Mouse (Mus musculus) brain, adult 2 months (tissue): ENCODE data around the gene Ankrd44.

Source experiments
- DNase-seq: peaks from one replicate; pipeline ENCODE4 v3.0.0; 2011; ENCODE audit warnings: low read depth, low spot score

The Ankrd44 gene

DNA sequence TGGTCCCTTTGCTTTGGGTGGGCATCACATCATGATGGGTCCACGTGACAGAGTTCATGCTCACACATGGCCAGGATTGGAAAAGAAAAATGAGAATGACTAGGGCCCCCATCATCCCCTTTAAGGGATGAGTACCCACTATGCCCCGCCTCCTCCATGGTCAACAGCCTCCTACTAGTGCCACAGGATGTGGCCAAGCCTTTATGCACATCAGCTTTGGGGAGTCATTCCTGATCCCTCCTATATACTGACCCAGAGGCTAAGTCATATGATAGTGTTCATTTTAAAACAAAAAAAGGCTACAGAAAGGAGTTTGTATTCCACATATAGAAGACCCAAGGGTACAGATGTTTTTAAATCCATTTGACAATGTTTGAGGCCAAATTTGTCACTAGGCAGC, 287.1 kb downstream of the Ankrd44 start:
- DNase-seq = no peak

DNA sequence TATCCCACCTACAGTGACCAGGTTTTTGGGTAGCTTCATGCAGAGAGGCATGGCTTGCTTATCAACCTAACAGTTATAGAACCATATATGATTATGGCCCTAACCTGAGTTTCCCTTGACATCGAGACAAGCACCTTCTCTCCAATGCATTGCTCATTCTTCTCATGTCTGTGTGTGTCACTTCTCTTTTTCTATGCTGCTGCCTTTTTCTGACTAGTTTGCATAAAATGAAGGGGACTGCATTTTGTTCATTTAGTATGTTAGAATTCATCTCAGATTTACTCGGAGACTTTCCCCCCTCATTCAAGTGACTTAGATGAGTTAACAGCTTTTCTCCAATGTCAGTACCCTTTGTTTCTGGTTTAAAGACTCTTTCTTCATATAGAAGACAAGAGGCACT, 288.8 kb downstream of the Ankrd44 start:
- DNase-seq = no peak

DNA sequence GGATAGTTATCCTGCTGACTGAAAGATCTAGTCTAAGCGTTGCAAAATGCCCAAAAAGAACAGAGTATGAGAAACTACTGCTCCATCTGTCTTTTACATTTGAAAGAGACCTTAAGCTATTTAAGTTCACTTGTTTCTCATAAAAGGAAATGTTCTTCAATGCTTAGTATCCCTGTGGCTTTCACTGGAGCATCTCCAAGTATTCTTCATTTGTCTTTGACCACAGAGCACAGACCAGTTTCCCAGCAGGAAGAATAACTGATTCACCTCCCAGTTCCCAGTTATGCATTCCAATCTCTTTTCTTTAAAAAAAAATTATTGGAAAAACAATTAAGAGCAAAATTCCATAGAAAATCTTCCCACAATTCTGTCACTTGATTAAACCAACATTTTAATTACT, 297.1 kb downstream of the Ankrd44 start:
- no peak for DNase-seq

DNA sequence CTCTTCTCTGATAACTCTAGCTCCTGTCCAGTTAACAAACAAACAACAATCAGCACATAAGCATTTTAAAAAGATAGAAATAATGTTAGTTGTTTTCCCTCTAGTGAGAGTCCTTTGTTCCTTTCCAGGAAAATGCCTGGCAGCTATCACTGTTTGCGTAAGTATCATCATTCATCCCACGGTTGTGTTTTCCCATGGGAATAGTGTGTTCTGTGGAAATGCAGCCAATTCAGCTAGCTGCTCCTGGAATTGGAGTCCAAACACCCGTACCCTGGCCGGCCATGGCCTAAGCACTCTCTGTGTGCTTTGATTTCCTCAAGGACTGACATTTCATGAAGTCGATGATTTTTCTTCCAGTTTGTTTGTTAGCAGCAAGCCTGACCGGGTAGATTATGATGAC, 311.2 kb downstream of the Ankrd44 start:
- peak; percentile 11 for DNase-seq

DNA sequence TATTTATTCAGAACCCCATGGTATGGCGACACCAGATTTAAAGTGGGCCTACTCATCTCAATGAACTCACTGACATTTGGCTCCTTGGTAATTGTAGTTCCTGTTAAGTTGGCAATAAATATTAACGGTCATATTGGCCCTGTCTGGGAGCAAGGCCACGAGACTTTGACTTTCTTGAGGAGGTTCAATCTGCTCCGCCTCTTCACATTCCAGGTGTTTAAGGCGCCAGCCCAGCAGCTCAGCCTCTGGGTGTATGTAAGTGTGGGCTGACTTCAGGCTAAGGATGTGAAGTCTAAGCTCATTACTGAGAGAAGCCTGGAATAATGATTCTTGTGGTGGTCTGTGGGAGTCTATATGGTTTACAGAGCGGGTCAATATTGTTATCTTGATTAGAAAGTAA, 313.8 kb downstream of the Ankrd44 start:
- no peak for DNase-seq

DNA sequence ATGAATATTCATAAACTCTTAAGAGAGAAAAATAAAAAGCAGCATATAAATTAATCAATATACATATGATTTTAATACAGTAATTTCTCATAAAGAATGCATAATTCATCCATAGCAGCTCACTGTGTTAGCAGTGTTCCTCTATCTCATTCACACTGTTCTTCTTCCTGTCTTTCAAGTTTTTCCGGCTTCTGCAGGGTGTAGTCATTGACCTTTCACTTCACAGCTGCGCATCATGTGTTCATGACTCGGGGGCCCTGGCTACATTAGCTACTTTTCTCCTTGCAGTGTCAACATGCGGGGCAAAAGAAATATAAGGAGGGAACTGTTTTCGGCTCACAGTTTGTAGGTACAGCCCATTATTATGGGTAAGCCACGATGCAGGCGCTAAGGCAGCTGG, 314.3 kb downstream of the Ankrd44 start:
- no peak for DNase-seq

DNA sequence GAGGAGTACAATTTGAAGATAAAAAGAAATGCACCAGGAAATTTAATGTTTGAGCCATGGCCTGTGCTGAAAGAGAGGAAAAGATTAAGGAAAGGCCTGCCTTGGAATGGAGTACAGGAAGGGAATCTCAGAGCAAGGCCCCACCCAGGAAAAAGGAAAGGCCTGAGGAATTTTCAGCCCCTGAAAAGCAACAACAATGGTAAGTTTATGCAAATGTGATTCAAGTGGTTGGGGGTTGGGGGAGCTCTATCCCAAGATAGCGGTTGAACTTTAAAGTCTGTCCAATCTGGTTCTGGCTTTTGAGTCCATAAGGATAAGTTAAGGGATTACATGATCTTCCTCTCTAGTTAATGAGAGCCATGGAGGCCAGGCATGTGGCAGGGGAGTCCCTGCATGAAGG, 319.3 kb downstream of the Ankrd44 start:
- no peak for DNase-seq

DNA sequence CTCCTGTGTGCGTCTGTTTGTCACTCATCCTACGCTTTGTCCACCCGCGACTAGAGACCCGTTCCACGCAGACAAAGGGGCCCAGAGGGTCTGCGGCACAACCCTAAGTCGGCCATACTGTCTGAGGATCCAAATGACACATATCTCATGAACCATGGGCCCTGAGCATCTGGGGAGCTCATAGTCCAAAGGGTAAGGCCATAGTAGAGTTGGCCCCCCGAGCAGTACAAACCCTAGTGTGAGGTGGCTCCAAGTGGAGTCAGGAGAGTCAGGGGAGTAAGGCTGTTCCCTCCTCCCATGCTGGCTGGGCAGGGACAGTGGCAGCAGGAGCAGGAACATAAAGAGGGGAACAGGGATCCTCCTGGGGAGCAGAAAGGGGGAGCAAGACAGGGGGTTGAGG, 324.5 kb downstream of the Ankrd44 start:
- DNase-seq = no peak

DNA sequence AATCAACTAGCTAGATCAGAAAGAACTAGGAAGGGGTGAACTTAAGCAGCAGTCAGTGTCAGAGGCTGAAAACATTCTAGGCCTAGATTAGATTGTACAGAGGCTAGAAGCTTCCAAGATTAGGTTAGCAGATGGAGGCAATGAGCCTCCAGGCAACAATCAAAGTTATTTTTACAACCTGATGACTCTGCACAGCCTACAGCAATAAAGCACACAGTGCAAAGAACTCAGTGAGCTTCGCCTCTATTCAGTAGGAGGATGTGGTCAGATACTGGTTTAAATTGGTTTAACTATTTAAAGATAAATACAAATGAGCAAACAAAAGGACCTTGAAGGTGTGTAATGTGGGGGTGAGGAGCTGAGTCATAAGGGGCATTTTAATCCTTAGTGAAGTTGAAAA, 325.9 kb downstream of the Ankrd44 start:
- peak; percentile 57 for DNase-seq

DNA sequence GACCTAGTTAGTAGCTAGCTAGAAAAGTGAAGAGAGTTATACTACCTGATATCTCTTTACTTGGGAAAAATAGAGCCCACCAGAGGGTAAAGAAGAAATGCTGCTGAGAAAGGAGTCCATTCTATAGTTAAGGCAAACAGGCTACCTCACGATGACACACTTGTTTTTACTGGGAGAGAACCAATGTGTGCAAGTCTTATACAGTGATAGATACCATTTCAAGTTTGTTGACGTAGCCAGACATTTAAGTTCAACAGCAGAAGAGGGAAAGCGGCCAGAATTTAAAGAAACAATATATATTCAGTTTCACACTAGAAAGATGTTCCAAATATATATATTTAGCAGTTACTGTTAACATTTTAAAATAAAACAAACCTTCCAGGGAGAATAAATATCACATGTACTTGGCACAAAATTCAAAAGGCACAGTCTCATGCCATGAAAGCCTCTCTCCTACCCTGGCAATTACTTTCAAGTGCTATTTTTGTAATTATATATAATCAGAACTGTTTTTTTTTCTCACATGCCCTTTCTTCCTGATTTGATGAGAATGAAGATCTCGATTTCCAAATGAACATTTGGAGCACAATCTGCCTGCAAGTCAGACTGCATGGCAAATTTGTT, 328.5 kb downstream of the Ankrd44 start:
- DNase-seq = peak; percentile 33

DNA sequence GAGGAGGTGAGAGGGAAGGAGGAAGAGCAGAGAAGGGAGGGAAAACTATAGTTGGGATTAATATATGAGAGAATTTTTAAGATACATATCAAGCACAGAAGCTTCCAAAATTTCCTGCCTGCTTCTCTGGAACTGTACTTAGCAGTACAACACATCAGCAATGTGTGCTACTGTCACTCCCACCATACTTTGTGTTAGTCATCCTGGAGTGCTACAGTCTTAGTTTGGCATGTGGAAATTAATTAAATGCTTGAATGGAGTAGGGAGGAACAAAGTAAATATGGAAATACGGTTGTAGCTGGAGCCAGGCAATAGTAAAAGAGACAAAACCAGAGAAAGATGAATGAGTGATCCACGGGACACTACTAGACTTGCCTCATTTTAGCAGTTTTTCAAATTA, 330.0 kb downstream of the Ankrd44 start:
- peak; percentile 73 for DNase-seq
